Mouse (Mus musculus): ENCODE measurements around the gene Muc3.

DNA sequence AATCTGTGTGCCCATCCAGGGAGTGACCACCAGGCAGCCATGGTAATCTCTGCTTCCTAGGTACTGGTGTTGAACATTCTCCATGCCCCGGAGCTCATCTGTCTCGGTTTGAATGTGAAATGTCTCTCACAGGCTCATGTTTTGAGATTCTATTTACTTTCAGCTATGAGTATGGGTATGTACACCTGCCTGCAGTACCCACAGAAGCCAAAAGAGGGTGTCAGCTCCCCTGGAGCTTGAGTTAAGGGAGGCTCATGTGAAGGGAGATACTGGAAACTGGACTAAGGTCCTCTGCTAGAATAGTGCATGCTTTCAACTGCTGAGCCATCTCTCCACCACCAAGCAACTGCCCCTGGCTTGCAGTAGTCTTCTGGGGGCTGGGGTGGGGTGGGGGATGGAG is 45.2 kb downstream of the Muc3 start:
- no peak for TF ChIP-seq CTCF (IDR thresholded peaks at IDR 0.05; ENCODE audit: low read depth, low read length)
- TF ChIP-seq GATA2 (IDR thresholded peaks at IDR 0.05; ENCODE audit: borderline replicate concordance, low read depth, low read length), result no peak

All from G1E (cell line).